Mouse (Mus musculus): ENCODE measurements around the gene 2010111I01Rik. TPM values are rescaled to one million over a fixed set of nuclear protein-coding genes. Genes with fewer than 3 reads are reported as not detected.

Gene 2010111I01Rik
- total and polyA plus RNA-seq, 3 experiments: 13.3 to 19.8 (median 14.4) TPM

DNA sequence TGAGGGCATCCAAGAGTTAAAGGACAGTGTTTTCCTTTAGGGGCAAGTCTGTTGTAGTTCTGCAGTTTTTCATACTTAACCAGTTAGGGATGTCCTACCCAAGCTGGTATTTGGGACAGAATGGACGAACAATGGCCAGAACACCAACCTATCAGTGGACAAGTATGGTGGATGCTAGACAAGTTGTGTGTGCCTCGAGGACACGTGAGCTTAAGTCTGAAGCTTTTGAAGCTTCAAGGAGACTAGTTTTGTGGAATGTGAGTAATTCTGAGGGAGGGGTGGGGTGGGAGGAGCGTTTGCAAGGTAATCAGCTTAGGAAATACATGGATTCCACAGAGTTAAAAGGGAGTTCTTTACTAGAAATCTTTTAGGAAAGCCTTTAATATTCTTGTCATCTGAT is 115.5 kb downstream of the 2010111I01Rik start:
- Histone ChIP-seq H3K79me2 (replicated peaks; ENCODE audit: control insufficient read depth, extremely low read depth, insufficient read depth, poor library complexity, severe bottlenecking) (no peaks in the 10 kb centered on the region), H3K9ac (ENCODE audit: insufficient read depth, low read depth) (no peak overlapping the region), H3K27me3 (replicated peaks) (no peaks in the 10 kb centered on the region), H3K4me3 (replicated peaks in 1 of 3; ENCODE audit: low read depth in 2 of 3, low read length in 2 of 3, poor library complexity in 1 of 3) (no peak overlapping the region), H3K27ac (ENCODE audit: insufficient read depth, low read depth) (no peak overlapping the region), H3K4me2 (ENCODE audit: insufficient read depth, low read depth, poor library complexity, severe bottlenecking) (no peak overlapping the region), H3K9me3 (replicated peaks; ENCODE audit: low read length) (no peaks in the 10 kb centered on the region), H3K36me3 (replicated peaks in 1 of 2; ENCODE audit: control insufficient read depth in 1 of 2, insufficient read depth in 1 of 2, low read length in 1 of 2) (no peaks in the 10 kb centered on the region), H3K4me1 (ENCODE audit: control insufficient read depth in 1 of 2, insufficient read depth in 2 of 2) (peaks cover 0 to 4% of the 10 kb centered on the region in 2 experiments; a peak in 2 of 4 replicates)
- TF ChIP-seq CHD2 (IDR thresholded peaks at IDR 0.05; ENCODE audit: low read length): no peak
- no peak for TF ChIP-seq ZC3H11A (IDR thresholded peaks at IDR 0.05; ENCODE audit: low read depth, low read length)
- TF ChIP-seq PAX5 (IDR thresholded peaks at IDR 0.05; ENCODE audit: low read length): no peak
- TF ChIP-seq JUND (conservative IDR thresholded peaks at IDR 0.05; ENCODE audit: low read depth, low read length): no peak
- TF ChIP-seq UBTF (IDR thresholded peaks at IDR 0.05; ENCODE audit: low read depth, low read length): no peak
- TF ChIP-seq HCFC1 (IDR thresholded peaks at IDR 0.05; ENCODE audit: low read depth, low read length): no peak
- dilution Hi-C loops (cut with MboI; ENCODE audit: extremely low pct_ligation_motif_present, extremely low pct_unique_long_range_greater_than_20kb, low sequenced_read_pairs) (no loop called here), in situ Hi-C loops (cut with MboI; ENCODE audit: low pct_ligation_motif_present, low pct_unique_long_range_greater_than_20kb, low sequenced_read_pairs) (no loop called here)
- no peak for DNase-seq (ENCODE audit: extremely low read depth)

GRCm38 (mm10) chr13:63080823-63081222 is 116.1 kb downstream of the 2010111I01Rik start:
- in situ Hi-C loops (cut with MboI; ENCODE audit: low pct_ligation_motif_present, low pct_unique_long_range_greater_than_20kb, low sequenced_read_pairs): no loop called here
- H3K79me2 ChIP-seq (replicated peaks; ENCODE audit: control insufficient read depth, extremely low read depth, insufficient read depth, poor library complexity, severe bottlenecking): no peaks in the 10 kb centered on the region
- dilution Hi-C loops (cut with MboI; ENCODE audit: extremely low pct_ligation_motif_present, extremely low pct_unique_long_range_greater_than_20kb, low sequenced_read_pairs): no loop called here

GRCm38 (mm10) chr13:63082555-63083136 is 118.0 kb downstream of the 2010111I01Rik start:
- TF ChIP-seq BHLHE40 (IDR thresholded peaks at IDR 0.05; ENCODE audit: low read depth, low read length) (no peak), TBP (conservative IDR thresholded peaks at IDR 0.05; ENCODE audit: low read depth, low read length) (no peak), GABPA (IDR thresholded peaks at IDR 0.05; ENCODE audit: insufficient replicate concordance, low read depth, low read length) (no peak), HCFC1 (IDR thresholded peaks at IDR 0.05; ENCODE audit: low read depth, low read length) (no peak), MAZ (IDR thresholded peaks at IDR 0.05; ENCODE audit: low read depth, low read length) (no peak), KAT2A (IDR thresholded peaks at IDR 0.05; ENCODE audit: insufficient replicate concordance, low read length) (no peak), USF1 (IDR thresholded peaks at IDR 0.05; ENCODE audit: low read depth, low read length) (no peak), ZC3H11A (IDR thresholded peaks at IDR 0.05; ENCODE audit: low read depth, low read length) (no peak), POLR2A (IDR thresholded peaks at IDR 0.05; ENCODE audit: low read depth, low read length) (no peak), SIN3A (IDR thresholded peaks at IDR 0.05; ENCODE audit: low read length) (no peak), SMC3 (IDR thresholded peaks at IDR 0.05; ENCODE audit: low read depth, low read length) (no peak), ZKSCAN1 (IDR thresholded peaks at IDR 0.05; ENCODE audit: borderline replicate concordance, low read depth, low read length) (no peak), POLR2AphosphoS2 (IDR thresholded peaks at IDR 0.05; ENCODE audit: low read depth, low read length) (no peak), IRF4 (IDR thresholded peaks at IDR 0.05; ENCODE audit: low read depth, low read length) (no peak), MAX (IDR thresholded peaks at IDR 0.05; ENCODE audit: low read length) (no peak), MEF2A (IDR thresholded peaks at IDR 0.05; ENCODE audit: borderline replicate concordance, low read depth, low read length) (no peak), UBTF (IDR thresholded peaks at IDR 0.05; ENCODE audit: low read depth, low read length) (no peak), NELFE (IDR thresholded peaks at IDR 0.05; ENCODE audit: low read depth, low read length) (no peak), E2F4 (IDR thresholded peaks at IDR 0.05; ENCODE audit: insufficient replicate concordance, low read depth, low read length) (no peak), MYC (IDR thresholded peaks at IDR 0.05; ENCODE audit: low read depth, low read length) (no peak)
- H3K27me3 ChIP-seq (replicated peaks): no peaks in the 10 kb centered on the region
- in situ Hi-C loops (cut with MboI; ENCODE audit: low pct_ligation_motif_present, low pct_unique_long_range_greater_than_20kb, low sequenced_read_pairs) (no loop called here), dilution Hi-C loops (cut with MboI; ENCODE audit: extremely low pct_ligation_motif_present, extremely low pct_unique_long_range_greater_than_20kb, low sequenced_read_pairs) (no loop called here)
- H3K36me3 ChIP-seq (replicated peaks in 1 of 2; ENCODE audit: control insufficient read depth in 1 of 2, insufficient read depth in 1 of 2, low read length in 1 of 2): no peaks in the 10 kb centered on the region
- no peaks in the 10 kb centered on the region for H3K9me3 ChIP-seq (replicated peaks; ENCODE audit: low read length)
- no peak for DNase-seq (ENCODE audit: extremely low read depth)
- H3K4me3 ChIP-seq (replicated peaks in 1 of 3; ENCODE audit: low read depth in 2 of 3, low read length in 2 of 3, poor library complexity in 1 of 3): no peak overlapping the region
- H3K9ac ChIP-seq (ENCODE audit: insufficient read depth, low read depth): no peak overlapping the region
- H3K79me2 ChIP-seq (replicated peaks; ENCODE audit: control insufficient read depth, extremely low read depth, insufficient read depth, poor library complexity, severe bottlenecking): no peaks in the 10 kb centered on the region
- H3K27ac ChIP-seq (ENCODE audit: insufficient read depth, low read depth): no peak overlapping the region
- H3K4me2 ChIP-seq (ENCODE audit: insufficient read depth, low read depth, poor library complexity, severe bottlenecking): no peak overlapping the region
- peaks cover 0 to 4% of the 10 kb centered on the region in 2 experiments; a peak in 2 of 4 replicates for H3K4me1 ChIP-seq (ENCODE audit: control insufficient read depth in 1 of 2, insufficient read depth in 2 of 2)

More at GRCm38 (mm10) chr13:63080823-63081222, 116.1 kb downstream of the 2010111I01Rik start:
- TF ChIP-seq ZC3H11A (IDR thresholded peaks at IDR 0.05; ENCODE audit: low read depth, low read length): no peak
- TF ChIP-seq NELFE (IDR thresholded peaks at IDR 0.05; ENCODE audit: low read depth, low read length): no peak
- no peak for TF ChIP-seq ZKSCAN1 (IDR thresholded peaks at IDR 0.05; ENCODE audit: borderline replicate concordance, low read depth, low read length)
- H3K36me3 ChIP-seq (replicated peaks in 1 of 2; ENCODE audit: control insufficient read depth in 1 of 2, insufficient read depth in 1 of 2, low read length in 1 of 2): no peaks in the 10 kb centered on the region
- H3K4me3 ChIP-seq (replicated peaks in 1 of 3; ENCODE audit: low read depth in 2 of 3, low read length in 2 of 3, poor library complexity in 1 of 3): no peak overlapping the region
- H3K9ac ChIP-seq (ENCODE audit: insufficient read depth, low read depth): no peak overlapping the region
- no peaks in the 10 kb centered on the region for H3K27me3 ChIP-seq (replicated peaks)
- DNase-seq (ENCODE audit: extremely low read depth): no peak
- no peak overlapping the region for H3K27ac ChIP-seq (ENCODE audit: insufficient read depth, low read depth)
- no peak overlapping the region for H3K4me2 ChIP-seq (ENCODE audit: insufficient read depth, low read depth, poor library complexity, severe bottlenecking)
- H3K9me3 ChIP-seq (replicated peaks; ENCODE audit: low read length): no peaks in the 10 kb centered on the region
- H3K4me1 ChIP-seq (ENCODE audit: control insufficient read depth in 1 of 2, insufficient read depth in 2 of 2): peaks cover 0 to 4% of the 10 kb centered on the region in 2 experiments; a peak in 2 of 4 replicates

All from CH12.LX (cell line).